Mouse (Mus musculus) testis, adult 2 months (tissue): ENCODE data around the gene Mepce.

Source experiments
- CTCF ChIP-seq: fragments of 200-500 bp; IDR thresholded peaks from 2 replicates; pipeline ENCODE4 v1.5.1; 2012; ENCODE audit warnings: low read depth, mild to moderate bottlenecking, inconsistent platforms, low read length, moderate library complexity; ENCODE audit not compliant: control insufficient read depth, insufficient read depth, insufficient replicate concordance
- POLR2A ChIP-seq: fragments of 200-500 bp; IDR thresholded peaks from 2 replicates; pipeline ENCODE4 v1.6.1; 2012; ENCODE audit warnings: low read depth, mild to moderate bottlenecking, inconsistent platforms, low read length, moderate library complexity; ENCODE audit not compliant: control insufficient read depth

DNA sequence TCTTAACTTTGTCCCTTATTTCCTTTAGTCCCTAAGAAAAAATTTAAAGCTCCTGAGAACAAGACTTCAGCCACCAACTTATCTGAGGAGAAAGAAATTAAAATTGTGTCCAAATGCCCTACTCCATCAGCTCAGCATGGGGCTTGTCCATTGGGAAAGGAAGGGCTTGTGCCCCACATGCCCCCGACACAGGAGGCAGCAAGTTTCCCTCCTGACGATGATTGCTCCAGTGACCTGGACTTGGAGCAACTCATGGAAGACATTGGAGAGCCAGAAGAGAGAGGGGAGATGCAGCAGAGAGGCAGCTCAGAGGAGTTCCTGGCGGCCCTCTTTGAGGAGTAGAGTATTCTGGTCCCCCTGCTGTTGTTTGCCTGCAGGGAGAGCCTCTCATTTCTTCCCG, 34.7 kb upstream of the Mepce start:
- no peak for TF ChIP-seq POLR2A
- TF ChIP-seq CTCF: no peak
